Mouse (Mus musculus): ENCODE measurements at regions not wholly inside any gene's neighbourhood (a gene's known extent, or its start where the extent isn't known, plus 50 kb on each side); places are given as distances from the start of the nearest gene placed in this dataset.

DNA sequence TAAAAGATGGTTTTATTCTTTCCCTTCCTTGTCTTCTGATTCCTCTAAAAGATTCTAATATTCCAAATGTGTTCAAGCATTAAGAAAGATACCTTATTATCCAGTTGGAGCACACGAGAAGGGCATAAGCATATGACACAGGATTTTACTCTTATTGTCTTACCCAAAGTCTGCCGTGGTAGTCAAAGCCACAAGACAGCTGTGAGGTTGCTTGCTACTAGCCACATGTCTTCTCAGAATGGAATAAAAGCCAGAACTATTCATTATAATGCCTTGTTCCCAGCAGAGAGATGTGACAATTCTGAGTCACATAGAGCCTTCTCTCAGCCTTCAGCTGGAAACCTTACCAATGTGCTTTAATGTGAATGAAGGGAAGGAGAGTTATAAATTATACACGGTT lies 71.5 kb downstream of the Pdha2 start:
- Histone ChIP-seq H3K4me1 (replicated peaks) (peaks cover 8% of the 10 kb centered on the region; the same call in 1 of the 2 replicates), H3K36me3 (no peaks in the 10 kb centered on the region), H3K4me3 (no peak overlapping the region), H3K9me3 (no peaks in the 10 kb centered on the region), H3K27ac (replicated peaks) (no peak overlapping the region), H3K27me3 (no peaks in the 10 kb centered on the region), H3K9ac (no peak overlapping the region), H3K4me2 (no peak overlapping the region)
- ATAC-seq (ENCODE audit: low read depth): no peak
- 47% methylated on average over 3 of the region's 3 CpGs for WGBS

DNA sequence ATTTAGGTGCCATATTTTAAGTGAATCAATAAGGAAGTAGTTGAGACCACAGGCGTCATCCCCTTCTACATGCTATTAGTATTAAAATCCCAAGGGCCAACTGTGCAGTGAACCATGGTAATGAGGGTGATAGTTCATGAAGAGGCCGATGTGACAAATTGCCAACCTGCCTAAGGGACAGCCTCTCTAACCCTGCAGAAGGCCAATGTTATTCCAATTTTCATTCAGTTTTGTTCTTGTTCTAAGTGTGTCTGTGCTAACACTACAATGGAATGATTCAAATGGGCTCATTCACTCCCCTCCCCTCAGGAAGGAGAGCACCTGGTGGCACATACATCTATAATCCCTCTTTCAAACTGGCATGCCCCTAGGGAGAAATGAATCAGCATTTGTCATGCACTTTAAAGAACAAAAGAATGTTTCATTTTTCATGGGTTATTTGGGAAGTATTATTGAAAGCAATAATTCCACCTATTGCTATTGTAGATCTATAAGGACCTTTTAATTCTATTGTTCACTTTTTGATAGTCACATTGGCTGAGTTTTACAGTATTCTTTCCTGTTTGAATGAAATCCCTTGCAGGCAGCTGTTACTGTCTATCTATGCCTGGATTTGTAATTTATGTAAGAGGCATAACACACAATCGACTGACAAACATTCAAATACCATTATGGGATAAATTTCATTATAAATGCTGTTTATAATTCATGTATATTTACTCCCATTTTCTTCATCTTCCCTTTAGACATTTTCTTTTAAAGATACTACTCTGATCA lies 99.6 kb downstream of the Pdha2 start:
- Histone ChIP-seq H3K36me3 (no peaks in the 10 kb centered on the region), H3K27ac (replicated peaks) (no peak overlapping the region), H3K27me3 (no peaks in the 10 kb centered on the region), H3K4me3 (no peak overlapping the region), H3K4me2 (no peak overlapping the region), H3K9me3 (no peaks in the 10 kb centered on the region), H3K9ac (no peak overlapping the region), H3K4me1 (replicated peaks) (peaks cover 8% of the 10 kb centered on the region)
- ATAC-seq (ENCODE audit: low read depth): peak; percentile 77
- 3% methylated on average over 3 of the region's 3 CpGs for whole genome bisulfite sequencing

DNA sequence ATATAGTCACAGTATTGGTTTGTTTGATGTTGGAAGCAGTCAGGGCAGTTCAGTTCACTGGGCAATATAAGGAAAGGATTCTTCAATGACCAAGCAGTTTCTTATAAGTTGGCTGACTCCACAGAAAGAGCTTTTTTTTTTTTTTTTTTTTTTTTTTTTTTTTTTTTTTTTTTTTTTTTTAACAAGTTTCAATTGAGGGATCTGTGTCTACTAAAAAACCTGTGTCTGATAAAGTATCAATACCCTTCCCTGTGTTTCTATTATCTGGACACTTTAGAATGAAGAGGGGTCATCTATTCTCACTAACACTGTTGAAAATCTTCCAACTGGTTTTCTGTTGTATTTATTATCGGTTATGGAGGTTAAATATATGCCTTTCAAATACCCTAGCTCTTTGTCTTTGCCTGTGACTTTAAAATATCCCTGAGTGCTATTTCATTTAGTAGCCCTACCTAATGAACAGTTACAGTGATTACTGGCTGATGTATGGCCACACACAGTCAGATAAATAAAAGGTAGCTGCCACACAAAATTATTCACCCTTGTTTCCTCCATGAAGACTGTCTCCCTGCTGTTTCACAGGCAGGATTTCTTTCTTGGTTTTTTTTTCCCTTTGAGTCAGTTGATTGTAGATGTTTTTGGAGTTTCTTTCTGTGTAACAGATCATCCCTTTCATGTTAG lies 100.3 kb downstream of the Pdha2 start:
- Histone ChIP-seq H3K9ac (no peak overlapping the region), H3K4me3 (no peak overlapping the region), H3K4me2 (no peak overlapping the region), H3K27ac (replicated peaks) (no peak overlapping the region), H3K27me3 (no peaks in the 10 kb centered on the region), H3K4me1 (replicated peaks) (peaks cover 8% of the 10 kb centered on the region), H3K36me3 (no peaks in the 10 kb centered on the region), H3K9me3 (no peaks in the 10 kb centered on the region)
- ATAC-seq (ENCODE audit: low read depth): peak; percentile 43; the same call in 1 of the 2 replicates
- 8% methylated on average over 1 of the region's 1 CpGs for WGBS

Data from neural tube, embryonic 13.5 days (tissue).